Mouse (Mus musculus) testis, adult 2 months (tissue): ENCODE results near the gene Mlh3.

ENCODE experiments used
- CTCF ChIP-seq: fragments of 200-500 bp; IDR thresholded peaks from 2 replicates; pipeline ENCODE4 v1.5.1; 2012; ENCODE audit warnings: low read depth, mild to moderate bottlenecking, inconsistent platforms, low read length, moderate library complexity; ENCODE audit not compliant: control insufficient read depth, insufficient read depth, insufficient replicate concordance
- POLR2A ChIP-seq: fragments of 200-500 bp; IDR thresholded peaks from 2 replicates; pipeline ENCODE4 v1.6.1; 2012; ENCODE audit warnings: low read depth, mild to moderate bottlenecking, inconsistent platforms, low read length, moderate library complexity; ENCODE audit not compliant: control insufficient read depth

DNA sequence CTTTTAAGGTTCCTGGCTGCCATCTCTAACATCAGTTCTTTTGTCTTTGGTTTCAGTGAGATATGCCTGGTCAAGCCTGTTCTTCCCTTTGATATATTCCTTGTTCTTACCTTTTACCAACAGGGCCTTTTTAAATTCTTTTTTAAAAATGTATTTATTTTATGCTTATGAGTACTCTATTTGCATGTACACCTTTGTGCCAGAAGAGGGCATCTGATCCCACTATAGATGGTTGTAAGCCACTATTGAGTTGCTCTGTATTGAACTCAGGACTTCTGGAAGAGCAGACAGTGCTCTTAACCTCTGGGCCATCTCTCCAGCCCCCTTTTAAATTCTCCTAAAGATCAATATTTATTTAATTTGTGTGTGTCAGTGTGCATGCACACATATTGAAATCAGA is 22.5 kb upstream of the Mlh3 start:
- TF ChIP-seq CTCF (no peak), POLR2A (no peak)
